Mouse (Mus musculus): Measurements from ENCODE around the gene Sorcs1. TPM values are rescaled to one million over a fixed set of nuclear protein-coding genes. Genes with fewer than 3 reads are reported as not detected.

The Sorcs1 gene
- polyA plus RNA-seq, 1 experiment from 2014 or later = 14.4 TPM

DNA sequence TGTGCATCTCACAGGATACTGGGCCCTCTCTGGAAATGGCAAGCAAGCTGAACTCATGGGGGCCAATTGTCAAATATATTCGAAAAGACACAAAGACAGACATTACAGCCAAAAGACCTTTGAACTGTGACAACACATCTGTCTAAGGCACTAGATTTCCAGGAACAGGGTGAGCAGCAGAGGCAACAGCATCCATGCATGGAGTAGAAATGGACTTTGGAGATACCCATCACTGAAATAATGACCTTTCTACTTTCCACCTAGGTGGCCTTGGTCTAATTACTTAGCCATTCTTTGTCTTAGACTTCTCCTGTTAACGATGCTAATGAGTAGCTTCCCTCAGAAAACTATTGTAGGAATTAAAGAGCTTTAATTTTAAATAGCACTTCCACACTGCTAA is 371.4 kb downstream of the Sorcs1 start:
- no peaks in the 10 kb centered on the region for H3K36me3 ChIP-seq (ENCODE audit: control insufficient read depth, insufficient read depth, low read length)
- DNase-seq (no peak), ATAC-seq (ENCODE audit: low FRiP score, low TSS enrichment) (no peak)
- no peaks in the 10 kb centered on the region for H3K4me1 ChIP-seq (ENCODE audit: control insufficient read depth, insufficient read depth, low read length)
- H3K27ac ChIP-seq (replicated peaks; ENCODE audit: low read depth, low read length) = no peak overlapping the region
- no peak overlapping the region for H3K4me2 ChIP-seq (ENCODE audit: low read length)
- 83% methylated on average over 2 of the region's 2 CpGs for WGBS
- no peaks in the 10 kb centered on the region for H3K27me3 ChIP-seq (ENCODE audit: control insufficient read depth, insufficient read depth, low read length)
- no peak overlapping the region for H3K9ac ChIP-seq (replicated peaks; ENCODE audit: low read length)
- H3K4me3 ChIP-seq (replicated peaks; ENCODE audit: low read depth, low read length) = no peak overlapping the region
- no peaks in the 10 kb centered on the region for H3K9me3 ChIP-seq (ENCODE audit: control insufficient read depth, low read length)

DNA sequence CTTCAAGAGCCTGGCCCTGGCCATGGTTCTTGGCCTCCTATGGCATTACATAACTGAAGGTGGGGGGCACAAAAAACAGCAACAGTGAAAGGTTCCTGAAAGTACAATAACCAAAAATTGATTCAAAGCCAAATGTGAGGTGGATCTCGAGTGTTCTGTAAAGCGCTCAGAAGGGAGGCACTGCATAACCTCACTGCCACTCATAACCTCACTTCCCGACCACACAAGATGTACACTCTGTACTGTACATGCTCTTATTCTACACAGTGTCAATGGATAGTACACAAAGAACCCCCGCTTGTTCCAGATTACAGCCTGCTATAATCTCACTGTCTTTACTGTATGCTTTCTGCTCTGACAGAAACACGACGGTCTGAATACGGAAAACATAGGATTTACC is 384.2 kb downstream of the Sorcs1 start:
- Histone ChIP-seq H3K27me3 (ENCODE audit: control insufficient read depth, insufficient read depth, low read length) (no peaks in the 10 kb centered on the region), H3K27ac (replicated peaks; ENCODE audit: low read depth, low read length) (no peak overlapping the region), H3K4me1 (ENCODE audit: control insufficient read depth, insufficient read depth, low read length) (no peaks in the 10 kb centered on the region), H3K36me3 (ENCODE audit: control insufficient read depth, insufficient read depth, low read length) (no peaks in the 10 kb centered on the region), H3K4me3 (replicated peaks; ENCODE audit: low read depth, low read length) (no peak overlapping the region), H3K4me2 (ENCODE audit: low read length) (no peak overlapping the region), H3K9ac (replicated peaks; ENCODE audit: low read length) (no peak overlapping the region), H3K9me3 (ENCODE audit: control insufficient read depth, low read length) (no peaks in the 10 kb centered on the region)
- DNase-seq = no peak
- 91% methylated on average over 7 of the region's 7 CpGs for WGBS
- no peak for ATAC-seq (ENCODE audit: low FRiP score, low TSS enrichment)

DNA sequence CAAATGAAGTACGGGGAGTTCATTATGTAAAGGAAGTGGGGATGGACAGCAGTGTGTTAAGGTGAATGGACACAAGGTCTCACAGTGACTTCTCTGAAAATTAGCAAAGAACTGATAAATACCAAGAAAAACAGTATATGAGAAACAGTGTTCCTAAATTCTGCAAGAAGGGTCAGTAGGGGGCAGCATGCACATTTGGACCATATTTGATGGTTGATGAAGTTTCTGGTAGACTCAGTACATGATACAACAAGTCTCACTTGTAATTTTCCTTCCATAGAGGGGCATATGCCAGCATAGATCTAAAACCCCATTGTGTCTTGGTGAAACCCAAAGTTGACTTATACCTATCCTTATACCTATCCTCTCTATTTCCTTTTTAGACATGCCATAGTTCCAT is 414.0 kb downstream of the Sorcs1 start:
- H3K9ac ChIP-seq (replicated peaks; ENCODE audit: low read length) = no peak overlapping the region
- H3K36me3 ChIP-seq (ENCODE audit: control insufficient read depth, insufficient read depth, low read length) = no peaks in the 10 kb centered on the region
- no peaks in the 10 kb centered on the region for H3K9me3 ChIP-seq (ENCODE audit: control insufficient read depth, low read length)
- H3K27ac ChIP-seq (replicated peaks; ENCODE audit: low read depth, low read length) = no peak overlapping the region
- no peak overlapping the region for H3K4me3 ChIP-seq (replicated peaks; ENCODE audit: low read depth, low read length)
- WGBS = 76% methylated on average over 1 of the region's 1 CpGs
- no peaks in the 10 kb centered on the region for H3K4me1 ChIP-seq (ENCODE audit: control insufficient read depth, insufficient read depth, low read length)
- ATAC-seq (ENCODE audit: low FRiP score, low TSS enrichment) = no peak
- no peaks in the 10 kb centered on the region for H3K27me3 ChIP-seq (ENCODE audit: control insufficient read depth, insufficient read depth, low read length)
- peak; percentile 82 for DNase-seq
- H3K4me2 ChIP-seq (ENCODE audit: low read length) = no peak overlapping the region

DNA sequence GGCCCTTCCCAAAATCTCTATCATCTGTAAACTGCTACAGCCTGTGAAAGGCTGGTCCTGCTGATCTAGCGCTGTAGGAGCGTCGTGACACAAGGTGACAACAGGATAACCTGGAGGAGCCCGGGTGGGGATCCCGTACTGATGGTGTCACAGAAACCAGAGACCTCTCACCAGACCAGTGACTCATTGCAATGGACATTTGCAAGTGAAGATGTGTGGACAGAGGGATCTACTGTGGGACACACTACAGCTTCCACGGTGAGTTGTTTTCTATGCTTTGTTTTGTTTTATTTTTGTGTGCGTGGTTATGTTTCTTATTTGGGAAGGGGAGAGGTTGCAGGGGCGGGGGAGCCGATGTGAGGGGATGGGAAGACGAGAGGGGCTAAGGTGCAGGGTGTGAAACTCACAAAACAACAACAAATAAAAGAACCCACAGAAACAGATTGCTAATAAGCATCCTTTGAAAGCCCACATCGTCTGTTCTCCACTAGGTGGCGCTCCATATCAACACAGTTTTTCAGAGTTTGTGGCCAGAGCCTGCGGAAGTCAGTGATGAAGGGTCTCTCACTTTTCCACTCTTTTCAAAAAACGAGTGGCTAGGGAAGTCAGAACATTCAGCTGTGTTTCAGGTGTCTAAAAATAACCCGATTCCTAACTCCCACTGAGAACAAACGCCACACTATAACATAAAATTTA is 419.6 kb downstream of the Sorcs1 start:
- Histone ChIP-seq H3K9me3 (ENCODE audit: control insufficient read depth, low read length) (no peaks in the 10 kb centered on the region), H3K27ac (replicated peaks; ENCODE audit: low read depth, low read length) (no peak overlapping the region), H3K36me3 (ENCODE audit: control insufficient read depth, insufficient read depth, low read length) (no peaks in the 10 kb centered on the region), H3K4me2 (ENCODE audit: low read length) (no peak overlapping the region), H3K4me3 (replicated peaks; ENCODE audit: low read depth, low read length) (no peak overlapping the region), H3K4me1 (ENCODE audit: control insufficient read depth, insufficient read depth, low read length) (no peaks in the 10 kb centered on the region), H3K9ac (replicated peaks; ENCODE audit: low read length) (no peak overlapping the region), H3K27me3 (ENCODE audit: control insufficient read depth, insufficient read depth, low read length) (no peaks in the 10 kb centered on the region)
- DNase-seq (peak; percentile 92), ATAC-seq (ENCODE audit: low FRiP score, low TSS enrichment) (no peak)
- 42% methylated on average over 16 of the region's 16 CpGs for WGBS

DNA sequence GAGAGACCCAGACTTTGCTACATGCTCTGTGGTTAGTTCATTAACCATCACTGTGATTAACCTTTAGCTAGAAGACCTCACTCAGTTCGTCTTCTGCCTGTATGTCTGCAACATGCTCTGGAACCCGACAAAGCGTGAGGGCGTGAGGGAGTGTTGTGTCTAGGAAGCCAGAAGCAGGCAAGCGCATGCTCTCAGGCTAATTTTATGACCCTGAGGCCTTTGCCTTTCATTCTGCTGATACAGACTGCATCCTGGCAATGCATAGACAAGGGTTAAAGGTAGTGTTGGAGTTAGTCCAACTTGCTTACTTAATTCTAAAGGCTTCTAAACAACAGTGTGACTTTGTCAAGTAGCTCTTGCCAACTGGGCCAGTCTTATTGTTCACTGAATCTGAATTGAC is 458.0 kb downstream of the Sorcs1 start:
- 85% methylated on average over 5 of the region's 5 CpGs for WGBS
- no peaks in the 10 kb centered on the region for H3K9me3 ChIP-seq (ENCODE audit: control insufficient read depth, low read length)
- no peak for DNase-seq
- H3K4me2 ChIP-seq (ENCODE audit: low read length) = no peak overlapping the region
- ATAC-seq (ENCODE audit: low FRiP score, low TSS enrichment) = no peak
- H3K27ac ChIP-seq (replicated peaks; ENCODE audit: low read depth, low read length) = no peak overlapping the region
- no peaks in the 10 kb centered on the region for H3K36me3 ChIP-seq (ENCODE audit: control insufficient read depth, insufficient read depth, low read length)
- H3K9ac ChIP-seq (replicated peaks; ENCODE audit: low read length) = no peak overlapping the region
- H3K27me3 ChIP-seq (ENCODE audit: control insufficient read depth, insufficient read depth, low read length) = no peaks in the 10 kb centered on the region
- no peak overlapping the region for H3K4me3 ChIP-seq (replicated peaks; ENCODE audit: low read depth, low read length)
- H3K4me1 ChIP-seq (ENCODE audit: control insufficient read depth, insufficient read depth, low read length) = peaks cover 5% of the 10 kb centered on the region

DNA sequence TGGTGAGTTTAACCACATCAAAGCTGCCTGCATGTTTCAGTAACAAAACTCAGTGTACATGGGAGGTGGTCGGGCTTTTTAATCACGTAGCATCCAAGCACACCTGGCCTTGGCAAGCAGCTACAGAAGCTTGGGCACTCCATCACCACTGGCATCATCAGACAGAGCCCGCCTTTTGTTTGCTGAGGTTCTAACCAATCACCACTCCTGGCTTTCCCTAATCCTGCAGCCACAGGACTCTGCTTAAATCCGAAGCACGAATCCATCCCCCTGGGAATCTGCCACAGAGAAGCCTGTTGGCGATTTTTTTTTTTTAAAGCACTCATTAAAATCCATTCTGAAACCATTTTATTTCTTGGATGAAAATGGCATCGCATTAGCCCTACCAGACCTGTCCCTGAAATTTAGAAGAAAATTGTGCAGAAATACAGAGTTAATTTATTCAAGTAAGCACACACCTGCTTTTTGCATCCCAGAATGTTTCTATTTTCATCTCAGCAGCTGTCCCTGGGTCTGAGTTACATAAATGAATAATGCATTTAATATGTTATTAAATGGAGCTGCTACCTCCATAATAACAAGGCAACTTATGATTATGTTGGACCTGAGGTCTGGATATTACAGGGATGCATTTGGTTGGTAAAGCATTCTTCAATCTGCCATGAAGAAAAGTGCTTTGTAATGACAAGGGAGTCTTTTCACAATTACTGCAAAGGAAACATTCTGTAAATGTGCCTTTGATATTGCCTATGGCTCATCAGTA is 463.8 kb downstream of the Sorcs1 start:
- no peaks in the 10 kb centered on the region for H3K9me3 ChIP-seq (ENCODE audit: control insufficient read depth, low read length)
- H3K27me3 ChIP-seq (ENCODE audit: control insufficient read depth, insufficient read depth, low read length) = no peaks in the 10 kb centered on the region
- no peaks in the 10 kb centered on the region for H3K36me3 ChIP-seq (ENCODE audit: control insufficient read depth, insufficient read depth, low read length)
- peak overlapping the region; percentile 71 for H3K27ac ChIP-seq (replicated peaks; ENCODE audit: low read depth, low read length)
- H3K4me2 ChIP-seq (ENCODE audit: low read length) = peak overlapping the region; percentile 24
- DNase-seq (peak; percentile 86), ATAC-seq (ENCODE audit: low FRiP score, low TSS enrichment) (peak; percentile 82; the same call in 1 of the 2 replicates)
- H3K4me1 ChIP-seq (ENCODE audit: control insufficient read depth, insufficient read depth, low read length) = peaks cover 21% of the 10 kb centered on the region
- WGBS = 9% methylated on average over 7 of the region's 7 CpGs
- H3K9ac ChIP-seq (replicated peaks; ENCODE audit: low read length) = no peak overlapping the region
- no peak overlapping the region for H3K4me3 ChIP-seq (replicated peaks; ENCODE audit: low read depth, low read length)

DNA sequence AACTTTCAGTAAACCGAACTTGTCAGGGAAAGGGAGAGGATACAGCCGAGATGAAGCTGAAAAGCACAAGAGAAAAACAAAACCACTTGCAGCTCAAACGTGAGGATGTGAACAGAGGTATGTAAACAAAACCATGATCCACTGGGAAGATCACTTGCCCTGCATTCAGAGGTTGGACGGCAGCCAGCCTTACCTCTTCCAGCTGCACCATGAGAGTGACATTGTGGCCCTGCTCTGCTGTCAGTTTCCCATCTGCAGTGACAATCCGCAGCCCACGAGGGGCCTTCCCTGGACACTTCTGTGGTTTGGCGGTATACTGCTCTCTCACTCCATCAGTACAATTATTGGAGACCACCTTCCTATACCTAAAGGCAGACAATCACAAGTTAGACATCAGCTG is 468.0 kb downstream of the Sorcs1 start:
- ATAC-seq (ENCODE audit: low FRiP score, low TSS enrichment) (no peak), DNase-seq (peak; percentile 29)
- Histone ChIP-seq H3K4me1 (ENCODE audit: control insufficient read depth, insufficient read depth, low read length) (peaks cover 19% of the 10 kb centered on the region), H3K4me3 (replicated peaks; ENCODE audit: low read depth, low read length) (no peak overlapping the region), H3K9ac (replicated peaks; ENCODE audit: low read length) (no peak overlapping the region), H3K4me2 (ENCODE audit: low read length) (no peak overlapping the region), H3K9me3 (ENCODE audit: control insufficient read depth, low read length) (no peaks in the 10 kb centered on the region), H3K27ac (replicated peaks; ENCODE audit: low read depth, low read length) (no peak overlapping the region), H3K36me3 (ENCODE audit: control insufficient read depth, insufficient read depth, low read length) (no peaks in the 10 kb centered on the region), H3K27me3 (ENCODE audit: control insufficient read depth, insufficient read depth, low read length) (no peaks in the 10 kb centered on the region)
- 44% methylated on average over 7 of the region's 7 CpGs for WGBS

DNA sequence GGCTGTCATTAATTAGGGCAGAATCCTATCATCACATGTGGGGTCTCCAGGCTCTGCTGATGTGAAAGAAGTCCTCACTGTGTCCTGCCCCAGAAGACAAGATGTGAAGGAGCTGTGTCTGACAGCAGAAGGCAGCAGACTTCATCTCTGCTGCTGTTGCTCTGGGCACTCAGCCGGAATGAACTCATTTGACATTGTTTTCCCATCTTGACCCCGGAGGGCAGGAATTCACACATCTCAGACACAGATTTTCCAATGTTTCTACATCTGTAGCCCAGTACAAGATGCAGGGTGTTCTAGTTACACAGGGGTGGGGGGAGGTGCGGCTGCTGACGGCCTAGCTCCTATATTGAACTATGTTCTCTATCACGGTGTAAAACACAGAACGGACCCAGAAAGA is 474.1 kb downstream of the Sorcs1 start:
- Histone ChIP-seq H3K4me2 (ENCODE audit: low read length) (no peak overlapping the region), H3K9ac (replicated peaks; ENCODE audit: low read length) (no peak overlapping the region), H3K36me3 (ENCODE audit: control insufficient read depth, insufficient read depth, low read length) (no peaks in the 10 kb centered on the region), H3K4me3 (replicated peaks; ENCODE audit: low read depth, low read length) (no peak overlapping the region), H3K4me1 (ENCODE audit: control insufficient read depth, insufficient read depth, low read length) (peaks cover under 1% of the 10 kb centered on the region), H3K9me3 (ENCODE audit: control insufficient read depth, low read length) (no peaks in the 10 kb centered on the region), H3K27ac (replicated peaks; ENCODE audit: low read depth, low read length) (no peak overlapping the region), H3K27me3 (ENCODE audit: control insufficient read depth, insufficient read depth, low read length) (no peaks in the 10 kb centered on the region)
- ATAC-seq (ENCODE audit: low FRiP score, low TSS enrichment) (no peak), DNase-seq (no peak)
- WGBS = 72% methylated on average over 6 of the region's 6 CpGs

DNA sequence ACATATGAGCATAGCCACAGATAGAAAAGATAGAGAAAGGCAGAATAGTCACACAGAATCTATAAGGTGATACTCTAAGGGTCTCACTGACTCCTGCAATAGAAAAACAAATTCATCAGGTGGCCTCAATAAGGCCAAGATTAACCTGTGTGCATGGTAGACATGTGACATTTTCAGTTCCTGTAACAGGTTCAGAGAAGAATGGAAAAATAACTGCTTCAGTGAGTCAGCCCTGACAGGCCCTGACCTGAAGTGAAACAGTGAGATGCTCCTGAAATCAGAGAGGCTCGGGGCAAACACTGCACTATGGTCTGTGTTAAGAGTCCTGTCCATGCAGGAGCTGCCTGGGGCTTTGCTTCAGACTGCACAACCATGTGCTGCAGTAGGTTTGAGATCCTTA is 481.9 kb downstream of the Sorcs1 start:
- Histone ChIP-seq H3K4me2 (ENCODE audit: low read length) (no peak overlapping the region), H3K36me3 (ENCODE audit: control insufficient read depth, insufficient read depth, low read length) (no peaks in the 10 kb centered on the region), H3K27me3 (ENCODE audit: control insufficient read depth, insufficient read depth, low read length) (no peaks in the 10 kb centered on the region), H3K27ac (replicated peaks; ENCODE audit: low read depth, low read length) (no peak overlapping the region), H3K4me1 (ENCODE audit: control insufficient read depth, insufficient read depth, low read length) (no peaks in the 10 kb centered on the region), H3K9ac (replicated peaks; ENCODE audit: low read length) (no peak overlapping the region), H3K9me3 (ENCODE audit: control insufficient read depth, low read length) (no peaks in the 10 kb centered on the region), H3K4me3 (replicated peaks; ENCODE audit: low read depth, low read length) (no peak overlapping the region)
- ATAC-seq (ENCODE audit: low FRiP score, low TSS enrichment) = no peak
- DNase-seq = no peak
- 83% methylated on average over 1 of the region's 1 CpGs for WGBS

Data from midbrain, embryonic 14.5 days (tissue).